Mouse (Mus musculus): ENCODE measurements around the gene Mageb4. TPM values are rescaled to one million over a fixed set of nuclear protein-coding genes. Genes with fewer than 3 reads are reported as not detected.
"Not testable (repeated sequence)": the region's sequence is repeated elsewhere in the genome, so short reads cannot be mapped to it uniquely, and the experiment has no call there.

Gene Mageb4
- not detected in 2 replicates for total RNA-seq (2014; fragmentation: Nextera tagmentation)
- 0.11 and 0.17 TPM in 2 replicates for total RNA-seq (2017)
- not detected in 2 replicates for polyA plus RNA-seq (2012)

- H3K36me3 ChIP-seq (replicated peaks); H3K27me3 ChIP-seq (ENCODE audit: insufficient read depth, low read length); DNase-seq (ENCODE audit: low spot score); H3K4me3 ChIP-seq (ENCODE audit: low read depth, low read length); H3K4me1 ChIP-seq (ENCODE audit: insufficient read depth, low read depth, low read length); H3K9me3 ChIP-seq (replicated peaks); ATAC-seq (ENCODE audit: extremely low read depth, insufficient number of reproducible peaks, low FRiP score, poor library complexity, severe bottlenecking): not testable (repeated sequence)
Measured at GRCm38 (mm10) chrX:86304993-86305392, at the start of gene Mageb4. Mageb4 (minus strand) TSS chrX:86305093.

DNA sequence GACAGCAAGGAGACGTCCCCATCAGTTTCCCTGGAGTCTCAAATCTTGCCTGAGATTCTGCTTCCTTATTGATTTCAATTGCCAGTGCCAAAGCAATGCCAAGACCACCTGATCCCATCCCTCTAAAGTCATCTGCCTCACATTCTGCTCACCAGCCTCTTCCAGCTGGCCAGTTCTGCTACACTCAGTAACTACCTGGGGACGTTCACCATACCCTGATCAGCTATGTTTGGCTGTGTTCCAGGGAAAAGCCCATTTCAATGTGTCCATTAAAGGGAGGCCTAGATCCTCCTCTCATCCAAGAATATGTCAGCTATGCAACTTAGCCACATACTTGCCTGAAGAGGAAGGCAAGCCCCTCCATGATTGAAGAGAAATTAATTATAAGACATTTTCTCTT lies 20.3 kb downstream of the Mageb4 start:
- not testable (repeated sequence) for H3K4me1 ChIP-seq (ENCODE audit: insufficient read depth, low read depth, low read length)

DNA sequence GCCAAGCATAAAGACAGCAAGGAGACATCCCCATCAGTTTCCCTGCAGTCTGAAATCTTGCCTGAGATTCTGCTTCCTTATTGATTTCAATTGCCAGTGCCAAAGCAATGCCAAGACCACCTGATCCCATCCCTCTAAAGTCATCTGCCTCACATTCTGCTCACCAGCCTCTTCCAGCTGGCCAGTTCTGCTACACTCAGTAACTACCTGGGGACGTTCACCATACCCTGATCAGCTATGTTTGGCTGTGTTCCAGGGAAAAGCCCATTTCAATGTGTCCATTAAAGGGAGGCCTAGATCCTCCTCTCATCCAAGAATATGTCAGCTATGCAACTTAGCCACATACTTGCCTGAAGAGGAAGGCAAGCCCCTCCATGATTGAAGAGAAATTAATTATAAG lies 58.9 kb downstream of the Mageb4 start:
- H3K36me3 ChIP-seq (replicated peaks); ATAC-seq (ENCODE audit: extremely low read depth, insufficient number of reproducible peaks, low FRiP score, poor library complexity, severe bottlenecking); H3K4me3 ChIP-seq (ENCODE audit: low read depth, low read length); H3K9me3 ChIP-seq (replicated peaks); H3K27me3 ChIP-seq (ENCODE audit: insufficient read depth, low read length); H3K4me1 ChIP-seq (ENCODE audit: insufficient read depth, low read depth, low read length); DNase-seq (ENCODE audit: low spot score): not testable (repeated sequence)

More for the DNA sequence above, 20.3 kb downstream of the Mageb4 start:
- H3K9me3 ChIP-seq (replicated peaks); H3K27me3 ChIP-seq (ENCODE audit: insufficient read depth, low read length); H3K36me3 ChIP-seq (replicated peaks); DNase-seq (ENCODE audit: low spot score); ATAC-seq (ENCODE audit: extremely low read depth, insufficient number of reproducible peaks, low FRiP score, poor library complexity, severe bottlenecking); H3K4me3 ChIP-seq (ENCODE audit: low read depth, low read length): not testable (repeated sequence)

DNA sequence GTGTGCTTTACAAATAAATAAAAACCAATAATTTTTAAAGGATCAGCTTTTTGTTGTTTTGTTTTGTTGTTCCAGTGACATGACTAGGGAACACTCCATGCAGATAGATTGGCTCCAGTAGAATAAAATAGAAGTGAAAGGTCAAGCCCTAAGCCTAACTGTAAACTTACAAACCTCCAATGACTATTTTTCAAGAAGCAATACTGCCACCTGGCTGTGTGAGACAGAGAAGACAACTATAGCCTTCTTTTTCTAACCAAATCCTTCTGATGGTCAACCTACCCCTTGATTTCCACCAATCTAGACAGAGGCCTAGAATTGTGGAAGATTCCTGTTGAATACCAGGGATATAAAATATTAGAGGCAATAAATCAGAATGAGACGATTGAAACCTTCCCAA lies 67.6 kb downstream of the Mageb4 start:
- no peak overlapping the region for H3K4me3 ChIP-seq (ENCODE audit: low read depth, low read length)
- H3K27me3 ChIP-seq (ENCODE audit: insufficient read depth, low read length): no peaks in the 10 kb centered on the region
- no peaks in the 10 kb centered on the region for H3K36me3 ChIP-seq (replicated peaks)
- DNase-seq (ENCODE audit: low spot score) (no peak), ATAC-seq (ENCODE audit: extremely low read depth, insufficient number of reproducible peaks, low FRiP score, poor library complexity, severe bottlenecking) (no peak)
- no peaks in the 10 kb centered on the region for H3K4me1 ChIP-seq (ENCODE audit: insufficient read depth, low read depth, low read length)
- TF ChIP-seq POLR2AphosphoS5 (IDR thresholded peaks at IDR 0.05; ENCODE audit: insufficient replicate concordance, low read depth, low read length): no peak
- TF ChIP-seq CTCF (IDR thresholded peaks at IDR 0.05; ENCODE audit: low read depth, low read length): no peak
- H3K9me3 ChIP-seq (replicated peaks): no peaks in the 10 kb centered on the region

Other genes with a start within 250 kb of the Mageb4 start
- not detected in 2 replicates for gene Nr0b1, start 113.3 kb downstream of the Mageb4 start, total RNA-seq (2014; fragmentation: Nextera tagmentation)
- gene Nr0b1, start 113.3 kb downstream of the Mageb4 start, total RNA-seq (2017): not detected in 2 replicates
- gene Nr0b1, start 113.3 kb downstream of the Mageb4 start, polyA plus RNA-seq (2012): not detected in 2 replicates